Mouse (Mus musculus) stomach, postnatal 0 days (tissue): ENCODE results near the gene AC140267.1. TPM values are rescaled to one million over a fixed set of nuclear protein-coding genes. Genes with fewer than 3 reads are reported as not detected.

Experiments
- ATAC-seq: fragments of 200-750 bp; cut with Nextera tagmentation; 2 replicates; pipeline ENCODE4 v1.8.0; 2017; ENCODE audit not compliant: low FRiP score, low TSS enrichment
- DNase-seq: peaks from one replicate; pipeline ENCODE4 v3.0.0-alpha.2; 2016; ENCODE audit warnings: low spot score
- H3K27ac ChIP-seq: fragments of 300-500 bp; sonication (generic); replicated peaks from 2 replicates; pipeline ENCODE4 v1.5.1; 2014; ENCODE audit warnings: mild to moderate bottlenecking, control low read depth
- H3K27me3 ChIP-seq: fragments of 300-500 bp; sonication (generic); 2 replicates; pipeline ENCODE4 v1.6.1; 2014; ENCODE audit warnings: low read length; ENCODE audit not compliant: control insufficient read depth, insufficient read depth
- H3K36me3 ChIP-seq: fragments of 300-500 bp; sonication (generic); 2 replicates; pipeline ENCODE4 v1.6.1; 2014; ENCODE audit warnings: low read length, mixed read lengths; ENCODE audit not compliant: control insufficient read depth, insufficient read depth
- H3K4me1 ChIP-seq: fragments of 300-500 bp; sonication (generic); replicated peaks from 2 replicates; pipeline ENCODE4 v1.6.1; 2014; ENCODE audit warnings: antibody characterized with exemption; ENCODE audit not compliant: control insufficient read depth, insufficient read depth
- H3K4me2 ChIP-seq: fragments of 300-500 bp; sonication (generic); replicated peaks from 2 replicates; pipeline ENCODE4 v1.6.1; 2014; ENCODE audit warnings: low read depth, mild to moderate bottlenecking, control low read depth, moderate library complexity
- H3K4me3 ChIP-seq: fragments of 300-500 bp; sonication (generic); 2 replicates; pipeline ENCODE4 v1.5.1; 2014; ENCODE audit warnings: low read depth, low read length, control low read depth
- H3K9ac ChIP-seq: fragments of 300-500 bp; sonication (generic); 2 replicates; pipeline ENCODE4 v1.6.1; 2014; ENCODE audit warnings: mild to moderate bottlenecking, low read length, control low read depth, mixed read lengths
- H3K9me3 ChIP-seq: fragments of 300-500 bp; sonication (generic); 2 replicates; pipeline ENCODE4 v1.6.1; 2016; ENCODE audit warnings: low read length; ENCODE audit not compliant: control insufficient read depth
- CTCF ChIP-seq: IDR thresholded peaks from 2 replicates; pipeline ENCODE4 v1.5.1; 2016; ENCODE audit warnings: antibody characterized with exemption, low read depth, mild to moderate bottlenecking, moderate library complexity
- EP300 ChIP-seq: optimal IDR thresholded peaks from 2 replicates; pipeline ENCODE3; 2016; ENCODE audit warnings: antibody characterized with exemption
- WGBS: fragments of 180-500 bp; shearing (Covaris S2); extraction: QIAGEN DNeasy Blood & Tissue Kit; methylation state at CpG from one replicate; pipeline ENCODE4 v1.1.7; 2014; 5-methylcytosine and 5-hydroxymethylcytosine counted together
- polyA plus RNA-seq: library from polyadenylated mRNA; unstranded; fragments of >200 nt; fragmentation: Nextera tagmentation; extraction: Ambion mirVana; gene quantifications from 2 replicates; pipeline ENCODE4 v1.2.1, GENCODE M21; 2015

AC140267.1 gene
- polyA plus RNA-seq, 1 experiment from 2014 or later = not detected

- 14% methylated on average over 10 of the region's 10 CpGs for WGBS
- DNase-seq (peak; percentile 58), ATAC-seq (0 out of 2 replicates have a peak, but pooled peaks have one; percentile 6)
- Histone ChIP-seq H3K27ac (no peak overlapping the region), H3K27me3 (no peaks in the 10 kb centered on the region), H3K4me2 (no peak overlapping the region), H3K4me3 (no peak overlapping the region), H3K9ac (no peak overlapping the region), H3K9me3 (no peaks in the 10 kb centered on the region), H3K4me1 (no peaks in the 10 kb centered on the region; the same call in 1 of the 2 replicates), H3K36me3 (no peaks in the 10 kb centered on the region; the same call in 1 of the 2 replicates)
- TF ChIP-seq EP300 = no peak
- TF ChIP-seq CTCF = peak; percentile 68
These were observed 19.7 kb upstream of the AC140267.1 start for GRCm38 (mm10) chr15:80215716-80216479.

GRCm38 (mm10) chr15:80216480-80216820, 19.2 kb upstream of the AC140267.1 start:
- Histone ChIP-seq H3K4me2 (no peak overlapping the region), H3K36me3 (no peaks in the 10 kb centered on the region; the same call in 1 of the 2 replicates)
- 59% methylated on average over 9 of the region's 9 CpGs for WGBS

GRCm38 (mm10) chr15:80217476-80217875, 18.2 kb upstream of the AC140267.1 start:
- no peak for DNase-seq
- Histone ChIP-seq H3K36me3 (no peaks in the 10 kb centered on the region), H3K27me3 (no peaks in the 10 kb centered on the region), H3K4me2 (no peak overlapping the region), H3K4me1 (no peaks in the 10 kb centered on the region; the same call in 1 of the 2 replicates), H3K9ac (no peak overlapping the region), H3K9me3 (no peaks in the 10 kb centered on the region), H3K4me3 (no peak overlapping the region), H3K27ac (no peak overlapping the region)
- no peak for ATAC-seq
- 89% methylated on average over 10 of the region's 10 CpGs for WGBS
- TF ChIP-seq EP300 = no peak
- no peak for TF ChIP-seq CTCF

More at GRCm38 (mm10) chr15:80216480-80216820, 19.2 kb upstream of the AC140267.1 start:
- Histone ChIP-seq H3K27ac (no peak overlapping the region), H3K27me3 (no peaks in the 10 kb centered on the region), H3K4me3 (no peak overlapping the region), H3K9ac (no peak overlapping the region), H3K9me3 (no peaks in the 10 kb centered on the region), H3K4me1 (no peaks in the 10 kb centered on the region; the same call in 1 of the 2 replicates)
- TF ChIP-seq EP300 = no peak
- no peak for TF ChIP-seq CTCF
- no peak for ATAC-seq
- DNase-seq = no peak

DNA sequence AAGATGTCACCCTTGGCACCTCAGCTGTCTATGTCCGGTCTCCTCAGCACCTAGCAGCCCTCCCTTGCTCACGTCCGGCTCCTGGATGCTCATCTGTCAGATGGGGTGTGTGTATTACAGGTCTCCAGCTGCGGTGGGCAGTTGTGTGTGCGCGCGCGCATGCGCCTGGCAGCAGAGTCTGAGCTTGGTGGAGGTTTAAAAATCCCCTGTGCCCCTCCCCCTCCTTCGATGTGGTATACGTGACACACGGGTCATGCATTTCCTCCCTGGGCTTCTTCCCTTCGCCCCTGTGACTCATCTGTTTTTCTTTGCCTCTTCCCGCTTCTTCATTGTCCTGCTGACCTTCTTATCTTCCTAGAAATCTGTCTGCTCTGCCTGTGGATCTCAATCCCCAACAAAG, 16.4 kb upstream of the AC140267.1 start:
- no peak overlapping the region for H3K9ac ChIP-seq
- no peaks in the 10 kb centered on the region for H3K9me3 ChIP-seq
- ATAC-seq (peak; percentile 53), DNase-seq (peak; percentile 42)
- peak overlapping the region; percentile 61; the same call in 1 of the 2 replicates for H3K27ac ChIP-seq
- H3K27me3 ChIP-seq = no peaks in the 10 kb centered on the region
- no peak overlapping the region for H3K4me3 ChIP-seq
- 21% methylated on average over 14 of the region's 14 CpGs for WGBS
- peak overlapping the region; percentile 20; the same call in 1 of the 2 replicates for H3K4me2 ChIP-seq
- no peaks in the 10 kb centered on the region; the same call in 1 of the 2 replicates for H3K4me1 ChIP-seq
- TF ChIP-seq CTCF = no peak
- TF ChIP-seq EP300 = no peak
- H3K36me3 ChIP-seq = no peaks in the 10 kb centered on the region

DNA sequence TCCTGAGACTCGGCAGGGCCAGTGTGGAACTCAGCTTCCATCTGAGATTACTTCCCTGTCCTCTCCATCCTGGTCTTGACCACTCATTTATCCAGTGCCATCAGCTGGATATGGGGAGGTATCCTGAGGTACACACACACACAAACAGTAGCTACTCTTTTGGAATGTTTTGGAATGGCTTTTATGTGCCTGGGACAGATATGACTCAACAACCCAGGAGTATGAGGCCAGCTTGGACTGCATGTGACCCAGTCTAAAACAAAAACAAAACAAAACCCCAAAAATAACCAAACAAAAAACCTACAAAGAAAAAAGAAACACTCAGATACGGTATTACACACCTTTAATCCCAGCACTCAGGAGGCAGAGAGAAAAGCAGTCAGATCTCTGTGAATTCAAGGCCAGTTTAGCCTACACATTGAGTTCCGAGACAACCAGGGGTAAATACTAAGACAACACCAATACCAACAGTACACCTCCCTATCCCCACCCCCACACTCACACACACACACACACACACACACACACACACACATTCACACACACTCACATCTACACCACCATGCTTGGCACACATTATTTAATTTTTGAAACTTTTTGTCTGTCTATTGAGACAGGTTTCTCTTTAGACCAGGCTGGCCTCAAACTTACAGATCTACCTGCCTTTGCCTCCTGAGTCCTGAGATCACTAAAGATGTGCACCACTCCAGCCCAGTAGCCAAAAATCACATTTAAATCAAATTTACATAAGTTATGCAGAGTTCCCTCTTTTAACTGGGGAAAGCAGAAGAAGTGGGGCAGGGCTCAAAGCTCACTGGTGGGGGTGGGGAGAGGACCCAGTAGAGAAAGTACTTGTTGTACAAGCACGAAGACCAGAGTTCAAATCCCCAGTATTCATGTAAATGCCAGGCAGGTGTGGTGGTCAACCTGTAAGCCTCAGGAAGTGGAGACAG, 15.7 kb upstream of the AC140267.1 start:
- ATAC-seq (peak; percentile 31; the same call in 1 of the 2 replicates), DNase-seq (no peak)
- TF ChIP-seq CTCF (no peak), EP300 (no peak)
- H3K27me3 ChIP-seq = no peaks in the 10 kb centered on the region
- no peaks in the 10 kb centered on the region for H3K9me3 ChIP-seq
- H3K36me3 ChIP-seq = no peaks in the 10 kb centered on the region
- WGBS = 53% methylated on average over 4 of the region's 4 CpGs
- H3K9ac ChIP-seq = no peak overlapping the region
- H3K27ac ChIP-seq = peak overlapping the region; percentile 61; the same call in 1 of the 2 replicates
- H3K4me3 ChIP-seq = no peak overlapping the region
- H3K4me1 ChIP-seq = no peaks in the 10 kb centered on the region; the same call in 1 of the 2 replicates
- H3K4me2 ChIP-seq = peak overlapping the region; percentile 20; the same call in 1 of the 2 replicates
